Mouse (Mus musculus) erythroblast, embryonic 14.5 days (primary cell): Measurements from ENCODE around the gene Arih2.

Source experiments
- GATA1 ChIP-seq: IDR thresholded peaks from 2 replicates; pipeline ENCODE4 v1.6.1; 2012; ENCODE audit warnings: low read length, inconsistent platforms, mixed read lengths
- TAL1 ChIP-seq: IDR thresholded peaks from 3 replicates; pipeline ENCODE4 v1.6.1; 2012; ENCODE audit warnings: low read length, inconsistent platforms, mixed read lengths

DNA sequence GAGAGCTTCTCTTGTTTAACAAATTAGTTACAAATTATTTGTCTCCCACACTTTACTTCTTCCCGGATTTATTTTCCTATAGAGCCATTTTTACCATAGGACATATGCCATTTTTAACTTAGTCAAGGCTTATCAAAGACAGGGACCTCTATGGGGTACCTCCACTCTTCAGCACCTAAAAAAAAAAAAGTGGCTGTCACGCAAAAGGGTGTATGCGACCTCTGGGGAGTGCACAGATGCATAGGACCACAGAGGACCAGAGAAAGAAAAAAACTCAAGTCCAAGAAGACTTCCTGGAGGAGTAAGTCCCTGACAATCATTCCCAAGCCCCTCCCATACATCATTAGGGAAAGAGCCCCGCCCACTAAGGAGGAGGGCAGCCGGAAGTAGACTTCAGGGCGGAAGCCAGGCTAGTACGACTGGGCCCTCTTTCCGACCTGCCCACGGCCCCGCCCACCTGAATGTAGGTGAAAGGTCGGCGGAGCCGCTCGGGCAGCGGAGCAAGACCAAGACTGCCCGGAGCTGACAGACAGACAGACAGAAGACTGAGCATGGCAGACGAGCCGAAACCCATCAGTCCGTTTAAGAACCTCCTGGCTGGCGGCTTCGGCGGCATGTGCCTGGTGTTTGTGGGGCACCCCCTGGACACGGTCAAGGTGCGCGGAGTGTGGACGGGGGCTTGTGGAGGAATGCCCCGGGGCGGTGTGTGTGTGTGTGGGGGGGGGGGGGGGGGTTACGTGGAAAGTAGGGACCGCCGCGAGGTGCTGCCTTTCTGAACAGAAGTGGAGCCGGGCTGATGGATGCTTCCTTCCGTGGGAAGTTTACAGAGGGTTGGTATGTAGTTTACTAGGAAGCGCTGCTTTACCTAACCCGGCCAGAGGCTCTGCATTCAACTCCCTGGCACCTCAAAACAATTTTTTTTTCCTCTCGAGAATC lies 12.8 kb upstream of the Arih2 start, which contains the start of gene Slc25a20:
- TF ChIP-seq TAL1, result no peak
- TF ChIP-seq GATA1, result no peak
